Mouse (Mus musculus): ENCODE results near the gene Slain2.
"Not testable (repeated sequence)": the region's sequence is repeated elsewhere in the genome, so short reads cannot be mapped to it uniquely, and the experiment has no call there.

Gene Slain2

DNA sequence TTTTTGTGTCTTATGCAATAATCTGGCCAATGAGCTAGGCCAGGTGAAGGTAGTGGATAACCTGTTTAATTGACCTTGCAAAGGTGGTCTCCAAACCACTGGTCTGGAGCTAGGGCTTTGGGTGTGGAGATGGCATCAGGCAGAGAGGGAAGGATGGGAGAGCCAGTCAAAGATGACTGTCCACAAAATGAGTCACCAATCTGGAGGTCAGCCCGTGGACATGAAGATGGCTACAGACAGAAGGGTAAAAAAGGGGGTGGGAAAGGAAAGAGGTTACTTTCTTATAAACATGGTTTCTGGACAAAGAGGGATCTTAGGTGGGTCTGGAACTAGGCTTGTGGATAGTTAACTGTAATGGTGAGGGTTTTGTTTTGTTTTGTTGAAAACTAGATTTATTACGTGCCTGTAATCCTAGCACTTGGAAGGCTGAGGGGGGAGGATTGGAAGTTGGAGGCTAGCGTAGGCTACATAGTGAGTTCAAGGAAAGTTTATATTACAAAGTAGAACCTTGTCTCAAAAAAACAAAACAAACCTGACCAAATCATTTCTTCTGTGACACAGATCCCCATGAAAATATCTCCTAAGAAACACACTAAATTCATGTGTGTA lies 40.0 kb downstream of the Slain2 start:
- DNase-seq: no peak

- no peak for DNase-seq
Measured at GRCm38 (mm10) chr5:72957281-72957680, 43.2 kb downstream of the Slain2 start.

- no peak for DNase-seq
Measured at GRCm38 (mm10) chr5:72960096-72960495, 46.0 kb downstream of the Slain2 start.

DNA sequence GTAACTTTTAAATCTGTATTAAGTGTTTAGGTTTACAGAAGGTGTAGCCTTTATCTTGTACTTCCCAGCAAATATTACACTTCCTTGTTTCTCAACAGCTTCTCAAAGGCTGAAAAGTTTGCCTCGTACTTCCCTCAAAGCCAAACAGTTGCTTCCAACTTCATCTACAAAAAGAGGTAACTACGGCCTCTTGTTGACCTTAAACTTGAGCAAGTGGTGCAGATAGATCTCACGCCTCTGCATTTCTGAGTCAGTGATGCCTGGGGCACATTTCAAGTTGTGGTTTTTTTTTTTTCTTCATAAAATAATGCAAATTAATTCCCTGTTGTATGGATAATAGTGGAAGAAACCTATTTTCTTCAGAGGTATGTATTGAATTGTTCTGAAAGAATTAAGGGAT lies 51.6 kb downstream of the Slain2 start:
- no peak for DNase-seq

GRCm38 (mm10) chr5:72972435-72972834 lies 58.3 kb downstream of the Slain2 start:
- no peak for DNase-seq

GRCm38 (mm10) chr5:72972934-72973333 lies 58.8 kb downstream of the Slain2 start:
- DNase-seq: no peak

- no peak for DNase-seq
Measured at GRCm38 (mm10) chr5:72974602-72975001, 60.5 kb downstream of the Slain2 start, which contains the start of gene Gm10135. Gene Gm10135, minus strand, starts transcription at chr5:72974702.

DNA sequence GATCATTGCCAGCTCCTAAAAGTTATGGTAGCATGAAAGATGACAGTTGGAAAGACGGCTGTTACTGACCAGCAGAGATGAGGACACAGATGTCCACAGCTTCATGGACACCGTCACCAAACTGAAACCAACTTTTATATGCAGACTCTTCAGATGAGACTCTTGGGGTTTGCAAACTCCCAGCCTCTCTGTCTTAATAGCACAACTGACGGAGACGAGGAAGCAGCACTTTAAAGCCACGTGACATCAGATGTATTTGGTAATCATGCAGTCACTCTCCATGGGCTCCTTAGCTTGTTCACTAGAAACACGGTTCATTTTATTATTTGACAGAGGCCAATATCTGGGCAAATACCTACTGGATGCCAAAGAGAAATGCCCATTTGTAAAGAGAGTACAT lies 61.9 kb downstream of the Slain2 start:
- DNase-seq: no peak

DNA sequence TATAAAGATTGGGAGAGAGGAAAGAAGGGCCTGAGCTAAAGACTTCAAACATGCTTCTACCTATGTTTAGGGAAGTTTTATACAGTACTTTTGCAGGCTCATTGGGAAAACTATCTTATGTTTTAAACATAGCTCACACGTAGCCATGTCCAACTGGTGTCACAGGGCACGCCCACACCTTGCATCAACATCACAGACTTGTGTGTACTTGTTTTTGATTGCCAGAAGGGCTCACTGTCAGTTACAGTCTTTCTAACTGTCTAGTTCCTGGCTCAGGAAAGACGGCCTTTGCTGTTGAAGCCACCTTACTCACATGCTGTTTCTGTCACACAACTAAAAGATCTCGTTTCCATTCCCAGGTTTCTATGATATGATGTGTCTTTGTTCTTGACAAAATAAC lies 62.4 kb downstream of the Slain2 start:
- no peak for DNase-seq

- peak in 1 of 2 experiments; percentile 14 for DNase-seq
Measured at GRCm38 (mm10) chr5:72984091-72984490, 70.0 kb downstream of the Slain2 start.

GRCm38 (mm10) chr5:72987786-72988185 lies 73.7 kb downstream of the Slain2 start:
- DNase-seq: no peak

- DNase-seq: no peak
Measured at GRCm38 (mm10) chr5:72989756-72990155, 75.7 kb downstream of the Slain2 start.

- no peak for DNase-seq
Measured at GRCm38 (mm10) chr5:72992474-72992873, 78.4 kb downstream of the Slain2 start.

DNA sequence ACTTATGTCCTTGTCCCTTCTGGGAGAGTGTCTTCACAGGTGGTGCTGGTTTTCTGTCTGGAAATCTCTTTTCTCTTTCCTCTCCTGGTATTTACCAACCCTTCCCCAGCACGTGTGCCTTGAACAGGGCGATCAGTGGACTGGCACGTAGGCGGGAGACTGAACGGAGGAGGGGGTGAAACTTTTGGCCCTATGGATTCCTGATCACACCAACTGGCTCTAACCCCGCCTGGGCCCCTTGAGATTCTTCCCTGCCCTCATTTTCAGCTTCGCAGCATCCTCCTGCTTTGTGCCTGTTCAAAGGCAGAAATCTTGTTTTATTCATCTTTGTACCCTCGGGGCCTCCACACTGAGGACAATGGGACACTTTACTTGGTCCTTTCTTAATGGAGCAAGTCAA lies 80.3 kb downstream of the Slain2 start:
- DNase-seq: no peak

- no peak for DNase-seq
Measured at GRCm38 (mm10) chr5:72994928-72995327, 80.8 kb downstream of the Slain2 start.

- no peak for DNase-seq
Measured at GRCm38 (mm10) chr5:72995379-72995778, 81.3 kb downstream of the Slain2 start.

- not testable (repeated sequence) for DNase-seq
Measured at GRCm38 (mm10) chr5:72998546-72998945, 84.4 kb downstream of the Slain2 start.

DNA sequence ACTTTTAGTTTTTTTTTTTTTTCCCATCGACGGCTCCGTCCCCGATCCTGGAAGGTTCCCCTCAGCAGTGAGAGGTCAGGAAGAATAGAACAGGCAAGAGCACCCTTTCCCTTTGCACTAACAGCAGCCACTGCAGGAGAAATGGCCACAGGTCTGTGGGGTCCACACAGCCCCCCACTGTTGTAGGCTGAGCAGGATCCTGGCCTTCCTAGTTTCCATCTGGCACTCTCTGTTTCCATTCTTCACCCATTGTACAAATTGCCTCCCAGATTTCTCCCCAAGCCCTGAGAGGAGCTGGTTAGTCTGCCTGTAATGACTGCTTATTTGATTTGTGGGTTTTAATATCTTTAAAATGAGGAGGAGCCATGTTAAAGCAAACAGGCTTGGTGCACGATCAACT lies 89.9 kb downstream of the Slain2 start:
- DNase-seq: no peak

GRCm38 (mm10) chr5:73006784-73007581 lies 92.9 kb downstream of the Slain2 start, which contains the start of gene Slc10a4:
Gene Slc10a4, plus strand, starts transcription at chr5:73006883.
- DNase-seq: peak; percentile 11 to 32

GRCm38 (mm10) chr5:73007582-73007959 lies 93.5 kb downstream of the Slain2 start:
- no peak for DNase-seq

- DNase-seq: not testable (repeated sequence)
Measured at GRCm38 (mm10) chr5:73008230-73008629, 94.1 kb downstream of the Slain2 start.

GRCm38 (mm10) chr5:73011806-73012205 lies 97.7 kb downstream of the Slain2 start:
- DNase-seq: not testable (repeated sequence)

DNA sequence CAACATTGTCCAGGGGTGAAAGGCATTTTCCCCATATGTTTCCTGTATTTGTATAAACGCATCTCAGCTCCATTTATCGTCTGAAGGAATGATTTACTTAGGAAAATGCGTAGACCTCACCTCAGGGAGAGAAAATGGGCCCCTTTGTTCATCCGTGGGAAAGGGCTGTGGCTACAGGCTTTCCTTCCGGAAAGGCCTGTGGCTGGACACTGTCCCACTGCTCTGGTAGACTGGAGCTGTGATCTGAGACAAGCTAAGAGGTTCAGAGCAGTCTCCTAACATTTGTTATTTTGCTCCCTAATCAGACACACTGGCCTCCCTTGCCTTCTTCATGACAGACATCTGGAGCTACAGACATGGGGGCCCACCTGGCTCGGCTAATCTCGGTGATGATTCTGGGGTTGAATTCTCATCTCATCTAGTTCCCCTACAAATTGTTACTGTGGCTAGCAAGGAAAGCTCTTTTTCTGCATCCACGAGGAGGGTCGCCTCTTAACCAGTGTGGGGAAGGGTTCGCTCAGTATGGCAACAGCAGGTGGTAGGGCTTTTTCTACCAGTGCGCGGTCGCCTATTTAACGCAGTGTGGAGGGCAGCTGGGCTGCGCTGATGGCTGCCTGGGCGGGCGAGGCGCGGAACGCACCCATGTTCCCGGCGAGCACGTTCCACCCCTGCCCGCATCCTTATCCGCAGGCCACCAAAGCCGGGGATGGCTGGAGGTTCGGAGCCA lies 98.9 kb downstream of the Slain2 start:
- DNase-seq: not testable (repeated sequence)
